Mouse (Mus musculus) retina, embryonic 14.5 days (tissue): Measurements from ENCODE around the gene Ppp1r9a.

ENCODE experiments used
- DNase-seq: peaks from one replicate; pipeline ENCODE4 v3.0.0-alpha.2; 2015; ENCODE audit warnings: low spot score

Gene Ppp1r9a

GRCm38 (mm10) chr6:5006283-5006946, 103.7 kb downstream of the Ppp1r9a start:
- no peak for DNase-seq

- no peak for DNase-seq
Measured at GRCm38 (mm10) chr6:5008166-5008565, 105.4 kb downstream of the Ppp1r9a start.

DNA sequence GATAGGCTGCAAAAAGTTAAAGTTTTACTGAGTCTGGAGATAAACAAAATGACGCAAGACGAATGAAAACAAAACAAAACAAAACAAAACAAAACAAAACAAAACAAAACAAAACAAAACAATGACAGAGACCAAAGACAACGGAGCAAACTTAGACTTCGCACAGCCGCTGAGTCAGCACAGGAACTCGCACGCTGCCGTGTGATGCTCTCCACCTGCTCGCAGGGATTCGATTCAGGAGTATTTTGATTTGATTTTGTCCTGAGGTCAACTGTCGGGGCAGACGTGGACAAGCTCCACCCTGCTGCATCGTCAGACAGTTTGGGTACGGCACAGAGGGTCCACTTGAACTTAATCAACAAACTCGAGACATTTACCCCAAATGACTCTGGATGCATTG, 105.9 kb downstream of the Ppp1r9a start:
- DNase-seq = no peak

DNA sequence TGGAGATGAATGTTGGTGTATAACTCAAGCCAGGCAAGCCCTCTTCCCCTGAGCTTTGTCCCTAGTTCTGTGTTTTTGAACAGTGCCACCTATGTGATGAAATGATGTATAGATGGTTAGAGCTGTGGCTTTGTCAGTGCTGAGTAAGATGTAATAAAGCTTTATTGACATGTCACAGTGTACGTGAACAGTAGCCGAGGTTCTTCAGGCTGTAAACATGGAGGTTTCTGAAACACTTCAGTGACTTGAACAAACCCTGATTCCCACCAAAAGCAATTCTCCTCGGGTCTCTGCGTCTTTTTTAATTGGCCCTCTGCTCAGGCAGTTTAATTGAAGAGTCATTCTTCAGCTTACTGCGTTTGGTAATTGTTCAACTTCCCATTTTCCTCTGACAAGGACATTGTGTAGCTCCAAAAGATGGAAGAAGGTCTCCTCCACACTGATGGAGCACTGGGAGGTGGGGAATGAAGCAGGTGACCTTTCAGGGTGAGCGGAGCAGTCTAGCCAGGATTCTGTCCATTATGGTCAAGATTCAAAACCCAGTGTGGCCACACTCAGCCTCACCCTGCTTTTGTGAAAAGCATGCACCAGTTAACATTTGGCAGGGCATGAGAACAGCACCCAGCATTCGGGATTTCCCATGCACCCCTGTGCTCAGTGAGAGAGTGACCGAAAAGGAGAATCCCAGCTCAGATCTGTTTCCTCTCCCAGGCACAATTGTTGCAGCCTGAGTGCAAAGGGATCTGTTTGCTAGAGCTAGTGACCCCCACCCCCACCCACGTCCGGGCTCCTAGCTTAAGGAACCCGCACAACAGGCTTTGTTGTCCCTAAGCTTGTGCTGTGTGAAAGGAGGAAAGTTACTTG, 108.1 kb downstream of the Ppp1r9a start:
- DNase-seq = peak; percentile 60

GRCm38 (mm10) chr6:5012794-5013193, 110.1 kb downstream of the Ppp1r9a start:
- peak; percentile 52 for DNase-seq

DNA sequence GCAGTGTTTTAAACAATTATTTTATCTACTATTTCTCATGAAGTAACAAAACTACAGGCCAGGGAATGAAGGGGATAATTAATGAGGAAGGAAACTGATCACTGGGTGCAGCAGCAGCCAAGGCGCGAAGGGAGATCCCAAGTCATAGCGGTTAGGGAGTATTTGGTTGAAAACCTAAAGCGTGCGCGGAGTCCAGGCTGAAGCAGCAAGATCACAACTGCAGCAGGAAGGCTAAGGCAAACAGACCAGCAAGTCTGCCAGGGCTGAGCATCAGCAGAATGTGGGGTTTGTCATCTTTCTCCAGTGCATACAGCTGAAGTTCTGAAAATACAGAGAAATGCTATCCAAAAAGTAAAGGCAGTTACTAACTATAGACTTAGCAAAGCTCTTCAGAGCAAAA, 111.8 kb downstream of the Ppp1r9a start:
- no peak for DNase-seq

DNA sequence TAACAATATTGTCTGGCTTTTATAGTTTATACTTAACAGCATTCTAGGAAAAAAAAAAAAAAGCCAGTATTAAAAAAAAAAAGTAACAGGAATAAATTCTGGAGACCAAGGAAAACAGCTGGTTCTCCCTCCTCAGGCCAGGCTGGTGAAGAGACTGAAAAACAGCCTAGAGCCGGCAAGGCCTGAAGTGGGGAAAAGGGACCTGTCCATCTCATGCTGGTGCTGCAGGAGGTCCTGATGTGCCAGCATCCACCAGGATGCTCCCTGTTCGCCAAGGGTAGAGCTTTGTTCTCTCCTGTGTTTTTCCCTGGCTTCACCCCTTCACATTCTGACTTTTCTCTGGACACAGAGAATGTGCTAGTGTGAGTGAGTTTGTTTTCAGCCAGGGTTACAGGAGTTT, 112.5 kb downstream of the Ppp1r9a start:
- DNase-seq = no peak

GRCm38 (mm10) chr6:5017945-5018511, 115.3 kb downstream of the Ppp1r9a start:
- no peak for DNase-seq

DNA sequence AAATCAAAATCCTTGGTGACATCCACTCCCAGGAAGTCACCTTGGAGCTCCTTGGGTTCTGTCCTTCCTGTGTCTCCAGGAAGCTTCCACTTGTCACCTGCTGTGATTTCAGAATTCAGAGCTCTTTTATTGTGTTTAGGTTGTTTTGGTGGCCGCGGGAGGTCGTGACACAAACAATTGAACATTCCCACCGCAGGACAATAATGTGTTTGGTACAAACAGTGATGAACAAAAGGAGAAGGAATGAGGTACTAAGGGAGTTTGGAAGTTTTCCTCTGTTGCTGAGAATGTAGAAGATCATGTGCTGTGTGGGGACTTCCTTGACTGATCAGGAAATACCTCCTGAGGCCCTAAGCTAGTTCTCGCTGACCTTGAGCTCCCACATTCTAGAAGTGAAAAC, 116.5 kb downstream of the Ppp1r9a start:
- DNase-seq = no peak

DNA sequence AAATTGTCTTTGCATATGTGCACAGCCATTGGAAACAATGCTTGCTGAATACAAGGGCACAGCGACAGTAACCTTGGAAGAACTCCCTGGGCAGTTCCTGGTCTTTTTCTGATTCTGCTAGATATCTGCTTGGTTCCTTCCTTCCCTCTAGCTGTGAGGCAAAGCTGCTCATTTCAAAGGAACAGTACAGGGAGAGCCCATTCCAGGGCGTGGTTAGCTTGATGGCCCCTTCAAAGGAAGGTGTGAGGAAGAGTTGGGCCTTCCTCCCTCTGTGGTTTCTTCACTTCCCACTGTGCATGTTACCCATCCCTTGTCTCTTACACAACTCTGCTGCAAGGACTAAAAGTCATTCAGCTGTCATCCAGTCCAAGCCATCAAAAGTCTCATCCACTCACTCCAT, 117.3 kb downstream of the Ppp1r9a start:
- DNase-seq = no peak

DNA sequence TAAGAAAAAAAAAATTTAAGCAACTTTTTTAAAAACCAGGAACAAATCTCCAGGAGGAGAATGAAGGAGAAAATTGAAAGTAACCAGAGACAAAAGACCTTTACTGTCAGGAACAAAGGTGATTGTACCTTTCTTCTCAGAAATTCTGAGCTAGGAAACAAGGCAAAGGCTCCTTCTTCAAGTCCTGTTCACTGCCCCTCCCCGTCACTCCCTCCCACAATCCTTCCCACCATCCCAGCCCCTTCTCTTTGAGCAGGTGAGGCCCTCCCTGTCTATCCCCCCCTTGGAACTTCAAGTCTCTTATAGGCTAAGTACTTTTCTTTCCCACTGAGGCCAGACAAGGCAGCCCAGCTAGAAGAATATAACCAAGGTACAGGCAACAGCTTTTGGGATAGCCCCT, 117.8 kb downstream of the Ppp1r9a start:
- no peak for DNase-seq

GRCm38 (mm10) chr6:5022677-5023076, 120.0 kb downstream of the Ppp1r9a start:
- no peak for DNase-seq

DNA sequence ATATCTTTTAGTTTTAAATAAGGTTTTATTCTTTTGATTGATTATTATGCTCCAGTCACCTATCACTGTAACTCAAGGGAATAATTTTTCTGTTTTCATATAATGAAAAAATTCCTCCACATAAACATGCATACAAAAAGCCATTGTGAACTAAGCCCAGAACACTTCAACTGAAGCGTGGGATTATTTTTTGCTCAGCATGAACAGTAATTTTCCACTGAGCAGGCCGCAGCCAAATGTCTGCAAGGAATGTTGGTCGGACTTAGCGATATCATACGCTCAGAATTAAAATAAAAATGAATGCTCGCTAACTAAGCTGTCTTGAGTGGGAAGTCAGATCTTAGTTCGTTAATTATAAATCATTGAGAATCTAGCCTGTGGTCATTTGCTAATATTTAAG, 122.2 kb downstream of the Ppp1r9a start:
- DNase-seq = no peak

DNA sequence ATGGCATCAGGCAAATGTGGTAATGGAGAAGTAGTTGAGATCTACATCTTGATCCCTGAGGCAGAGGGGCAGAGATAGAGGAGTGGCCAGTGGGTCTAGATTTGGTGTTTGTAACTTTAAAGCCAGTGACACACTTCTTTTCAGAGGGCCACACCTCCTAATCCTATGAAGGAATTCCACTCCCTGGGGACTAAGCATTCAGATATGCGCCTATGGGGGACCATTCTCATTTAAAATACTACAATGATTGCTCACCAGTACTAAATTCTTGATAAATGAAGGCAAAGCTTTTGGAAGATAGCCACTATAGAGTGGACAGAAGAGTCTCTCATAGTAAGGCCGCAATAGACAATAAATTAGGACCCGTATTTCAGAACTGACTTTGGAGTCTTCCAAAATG, 124.1 kb downstream of the Ppp1r9a start:
- no peak for DNase-seq

GRCm38 (mm10) chr6:5027213-5027612, 124.5 kb downstream of the Ppp1r9a start:
- DNase-seq = no peak

GRCm38 (mm10) chr6:5027801-5028200, 125.1 kb downstream of the Ppp1r9a start:
- DNase-seq = no peak

DNA sequence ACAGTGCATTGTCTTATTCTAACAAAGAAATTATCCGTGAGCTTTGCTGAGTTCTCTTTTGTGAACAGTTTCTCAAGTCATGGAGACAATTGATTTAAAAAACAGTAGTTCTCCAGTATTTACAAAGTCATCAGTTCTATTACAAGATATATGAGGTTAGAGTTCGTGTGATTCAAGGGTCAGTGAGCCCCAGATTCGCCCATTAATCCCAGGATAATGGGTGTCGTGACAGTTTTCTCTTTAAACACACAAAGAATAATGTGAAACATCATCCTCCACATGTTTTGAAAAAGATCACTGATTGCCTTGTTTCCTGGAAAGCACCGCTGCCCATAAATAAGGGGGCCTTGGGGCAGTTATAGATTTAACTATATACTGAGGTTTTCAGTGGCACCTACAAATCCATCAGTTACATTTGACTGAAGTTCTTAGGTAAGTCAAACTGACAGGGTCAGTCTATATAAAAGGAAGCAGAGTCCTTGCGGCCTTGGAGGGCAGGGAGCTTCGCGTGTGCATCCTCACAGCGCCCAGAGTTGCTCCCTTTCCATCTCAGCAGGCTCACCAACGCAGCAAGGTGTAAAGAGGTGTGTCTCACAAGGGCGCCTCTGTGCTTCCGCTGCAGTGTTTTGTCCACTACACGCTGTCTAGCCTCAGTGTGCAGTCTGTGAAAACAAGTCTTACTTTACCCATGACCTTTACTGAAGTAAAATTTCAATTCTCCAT, 126.6 kb downstream of the Ppp1r9a start:
- DNase-seq = no peak

- no peak for DNase-seq
Measured at GRCm38 (mm10) chr6:5029956-5030355, 127.2 kb downstream of the Ppp1r9a start.

DNA sequence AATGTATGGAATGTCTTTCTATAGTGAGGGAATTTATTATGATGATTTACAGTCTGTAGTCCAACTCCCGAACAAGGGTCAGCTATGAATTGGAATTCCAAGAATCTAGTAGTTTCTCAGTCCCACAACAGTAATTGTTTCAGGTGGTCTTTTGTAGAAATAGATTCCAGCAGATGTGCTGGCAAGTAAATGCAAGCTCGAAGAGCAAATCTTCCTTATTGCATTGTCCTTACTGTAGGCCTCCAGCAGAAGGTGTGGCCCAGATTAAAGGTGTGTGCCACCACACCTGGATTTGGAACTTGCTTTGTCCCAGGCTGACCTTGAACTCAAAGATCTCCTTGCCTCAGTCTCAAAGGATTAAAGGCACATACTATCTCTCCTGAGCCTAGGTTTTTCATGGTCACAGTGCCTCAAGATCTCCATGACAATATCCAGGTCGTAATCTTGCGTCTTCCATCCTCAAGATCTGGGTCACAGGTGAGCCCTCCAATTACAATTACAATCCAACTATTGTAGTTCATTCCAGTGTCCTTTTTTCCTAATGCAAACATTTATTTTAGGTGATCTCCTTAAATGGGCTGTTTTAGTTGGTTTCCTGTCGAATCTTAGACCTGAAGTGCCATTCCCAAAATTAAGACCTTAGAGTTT, 130.4 kb downstream of the Ppp1r9a start:
- no peak for DNase-seq

DNA sequence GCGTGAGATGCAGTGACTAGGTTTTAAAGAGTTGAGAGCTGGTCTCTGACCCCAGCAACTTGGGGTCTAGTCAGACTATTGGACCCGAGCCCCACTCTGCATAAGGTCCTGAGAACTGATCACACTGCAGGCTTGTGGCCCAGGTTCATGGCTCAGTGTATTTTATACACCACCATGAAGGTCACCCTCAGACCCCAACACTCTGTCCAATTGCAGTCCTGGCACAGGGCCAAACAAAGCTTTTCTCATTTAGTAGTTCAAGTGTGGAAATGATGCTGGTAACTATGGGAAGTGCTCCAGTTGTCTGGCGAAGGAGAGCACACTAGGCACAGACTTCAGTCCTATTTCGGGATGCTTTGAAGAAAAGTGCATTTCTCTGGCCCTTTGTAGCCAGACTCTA, 134.5 kb downstream of the Ppp1r9a start:
- DNase-seq = no peak

DNA sequence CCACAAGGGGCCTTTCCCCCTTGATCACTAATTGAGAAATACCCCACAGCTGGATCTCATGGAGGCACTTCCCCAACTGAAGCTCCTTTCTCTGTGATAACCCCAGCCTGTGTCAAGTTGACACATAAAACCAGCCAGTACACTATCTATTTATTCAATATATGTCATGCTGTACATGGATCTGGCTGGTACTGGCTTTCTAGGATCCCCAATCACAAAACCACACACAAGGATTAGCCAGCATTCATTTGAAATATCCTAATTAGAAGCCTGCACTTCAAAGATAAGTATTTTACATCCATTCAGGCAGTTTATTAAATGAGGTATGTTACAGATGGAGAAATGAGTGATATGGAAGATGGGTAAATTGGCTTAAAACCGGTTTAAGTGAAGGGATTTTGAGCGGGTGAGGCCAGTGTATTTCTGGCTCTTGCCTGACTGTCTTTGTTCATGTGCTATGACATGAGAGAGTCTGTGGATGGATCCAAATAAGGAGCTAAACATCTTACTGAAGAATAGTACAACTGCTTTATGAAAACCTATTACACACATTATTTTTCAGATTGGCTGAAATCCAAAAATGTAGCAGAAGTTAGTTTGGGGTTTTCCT, 135.5 kb downstream of the Ppp1r9a start:
- DNase-seq = no peak

GRCm38 (mm10) chr6:5039316-5039715, 136.6 kb downstream of the Ppp1r9a start:
- DNase-seq = no peak
